Mouse (Mus musculus) mouse embryonic stem cell (cell line): ENCODE data around the gene Drg2.
"Not testable (repeated sequence)": the region's sequence is repeated elsewhere in the genome, so short reads cannot be mapped to it uniquely, and the experiment has no call there.

ENCODE experiments used
- in situ Hi-C, 2 experiments: fragments of 300-500 bp; cut with MboI; formaldehyde crosslinking; loops; 1 replicate in 1 of 2; 3 replicates in 1 of 2; pipeline ENCODE4 v1.14.3; 2019 to 2020; ENCODE audit warnings: low sequenced_read_pairs in 2 of 2, low pct_unique_long_range_greater_than_20kb in 1 of 2, mixed read lengths in 1 of 2; ENCODE audit not compliant: unreplicated experiment in 1 of 2

Drg2 gene

DNA sequence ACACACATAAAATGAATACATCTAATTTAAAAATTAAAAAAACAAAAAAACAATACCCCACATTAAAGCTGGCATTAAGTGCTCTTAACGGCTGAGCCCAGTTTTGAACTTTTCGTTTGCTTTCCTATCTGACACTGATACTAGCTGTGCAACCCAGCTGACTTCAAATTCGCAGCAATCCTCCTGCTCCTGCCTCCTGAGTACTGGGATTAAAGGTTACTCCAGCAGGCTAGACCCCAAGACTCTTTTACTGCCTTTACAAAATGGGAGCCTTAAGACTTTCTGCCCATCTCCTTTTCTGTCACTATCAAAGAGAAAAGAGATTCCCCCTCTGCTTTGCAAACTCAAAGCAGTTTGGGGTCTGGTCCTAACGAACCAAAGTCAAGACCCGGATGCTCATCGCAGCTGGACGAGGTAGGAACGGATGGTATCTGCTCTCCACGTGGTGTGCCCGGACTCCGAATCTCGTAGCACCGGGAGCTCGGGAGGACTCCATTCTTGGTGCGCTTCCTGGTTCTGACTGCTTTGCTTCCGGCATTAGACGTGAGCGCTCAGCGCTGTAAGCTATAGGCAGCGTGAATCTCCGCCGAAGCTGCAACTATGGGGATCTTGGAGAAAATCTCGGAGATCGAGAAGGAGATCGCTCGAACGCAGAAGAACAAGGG is at the start of gene Drg2:
Drg2 (plus strand) TSS at position 512 of the 665 bp plus-strand sequence.
- in situ Hi-C loops: no loop called here

DNA sequence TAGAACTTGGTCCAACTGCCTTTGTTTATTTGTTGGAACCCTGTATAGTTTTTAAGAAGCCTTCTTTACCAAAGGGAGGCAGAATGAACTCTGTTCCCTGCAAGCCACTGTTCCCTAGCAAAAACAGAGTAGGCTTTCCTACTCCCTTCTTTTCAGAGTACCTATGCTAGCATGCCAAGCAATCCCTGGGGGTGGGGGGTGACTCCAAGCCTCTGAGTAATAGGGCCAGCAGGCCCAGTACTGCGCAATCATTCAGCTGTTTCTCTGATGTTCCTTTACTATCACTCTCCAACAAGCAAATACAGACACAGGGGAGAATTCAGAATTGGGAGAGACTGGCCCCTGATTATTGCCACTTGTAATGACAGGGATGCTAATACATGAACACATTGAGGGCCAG is 47.8 kb upstream of the Drg2 start:
- in situ Hi-C loops: no loop called here

DNA sequence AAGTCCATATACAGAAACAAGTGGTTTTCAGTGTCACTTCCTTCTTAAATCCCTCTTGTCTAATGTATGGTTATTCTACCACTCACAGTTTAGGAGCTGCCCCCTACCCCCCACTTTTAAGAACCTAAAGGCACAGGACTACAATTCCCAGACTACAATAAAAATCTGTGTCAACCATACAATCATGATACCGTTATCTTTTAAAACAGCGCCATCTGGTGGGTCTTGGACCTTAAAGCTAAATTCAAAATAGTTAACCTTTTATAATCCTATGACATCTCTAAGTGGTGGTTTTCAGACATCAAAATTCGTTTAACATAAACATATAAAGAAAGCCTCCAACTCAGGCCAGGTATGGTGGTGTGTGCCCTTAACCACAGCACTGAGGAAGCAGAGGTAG is 42.2 kb upstream of the Drg2 start:
- in situ Hi-C loops: no loop called here

DNA sequence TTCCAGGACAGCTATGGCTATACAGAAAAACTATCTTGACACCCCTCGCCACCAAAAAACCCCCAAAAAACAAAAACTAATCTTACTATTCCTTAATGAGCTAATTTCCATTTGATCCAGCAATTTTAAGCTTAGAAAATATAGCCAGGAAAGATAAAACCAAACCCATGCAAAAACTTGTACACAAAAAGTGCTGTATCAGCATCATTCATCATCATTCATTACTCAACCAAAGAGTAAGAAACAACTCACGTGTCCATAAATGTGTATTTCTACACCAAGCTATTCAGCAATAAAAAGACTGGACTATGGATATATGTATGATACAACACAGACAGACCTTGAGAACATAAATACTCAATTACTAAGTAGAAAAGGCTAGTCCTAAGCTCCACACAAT is 41.5 kb upstream of the Drg2 start:
- in situ Hi-C loops: no loop called here

DNA sequence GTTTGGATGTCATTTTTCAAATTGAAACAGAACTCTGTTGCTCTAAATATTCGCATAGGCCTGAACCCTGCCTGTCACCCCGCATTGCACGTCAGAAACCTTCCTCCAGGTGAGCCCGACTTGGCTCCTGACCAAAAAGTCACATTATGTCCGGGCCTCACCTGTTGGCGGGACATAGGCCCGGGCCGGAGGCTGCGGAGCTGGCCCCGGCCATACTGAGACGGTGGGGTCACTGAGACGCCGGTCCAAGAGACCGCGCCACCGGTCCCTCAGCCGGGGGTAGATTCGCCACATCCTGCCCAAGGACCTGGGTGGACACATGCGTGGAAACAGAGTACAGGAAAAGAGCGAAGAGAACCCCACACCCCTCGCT is 37.8 kb upstream of the Drg2 start:
- in situ Hi-C loops: no loop called here

DNA sequence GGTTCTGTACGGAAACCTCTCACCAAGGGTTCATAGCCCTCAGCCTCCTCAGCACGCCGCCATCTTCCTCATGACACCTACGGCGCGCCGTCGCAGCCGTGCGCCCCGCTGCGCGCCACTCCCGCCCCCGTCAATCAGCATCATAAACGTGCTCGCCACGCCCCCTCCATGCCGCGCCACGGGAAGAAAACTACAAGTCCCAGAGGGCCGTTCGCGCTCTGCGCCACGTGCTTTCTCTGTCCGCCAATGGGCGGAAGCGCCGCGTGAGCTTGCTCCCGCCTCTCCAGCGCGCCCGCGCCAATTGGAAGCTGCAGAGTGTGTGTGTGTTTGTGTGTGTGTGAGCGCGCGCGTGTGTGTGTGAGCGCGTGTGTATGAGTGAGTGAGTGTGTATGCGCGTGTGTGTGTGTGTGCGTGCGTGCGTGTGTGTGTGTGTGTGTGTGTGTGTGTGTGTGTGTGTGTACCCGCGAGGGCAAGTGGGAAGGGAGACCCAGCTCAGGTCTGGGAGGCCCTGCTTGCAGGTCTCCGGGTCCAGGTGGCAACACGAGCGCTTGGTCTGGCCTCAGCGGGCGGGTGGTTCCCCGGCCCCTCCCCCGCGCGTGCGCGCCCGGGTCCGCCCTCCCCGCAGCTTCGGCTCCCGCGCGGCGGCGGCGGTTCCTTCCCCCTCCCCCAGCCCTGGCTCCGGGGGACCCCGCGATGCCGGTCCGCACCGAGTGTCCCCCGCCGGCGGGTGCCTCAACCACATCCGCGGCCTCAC is 37.3 kb upstream of the Drg2 start, which contains the start of gene Gid4:
Gid4 (plus strand) TSS at position 183 of the 754 bp plus-strand sequence.
- in situ Hi-C loops: no loop called here

DNA sequence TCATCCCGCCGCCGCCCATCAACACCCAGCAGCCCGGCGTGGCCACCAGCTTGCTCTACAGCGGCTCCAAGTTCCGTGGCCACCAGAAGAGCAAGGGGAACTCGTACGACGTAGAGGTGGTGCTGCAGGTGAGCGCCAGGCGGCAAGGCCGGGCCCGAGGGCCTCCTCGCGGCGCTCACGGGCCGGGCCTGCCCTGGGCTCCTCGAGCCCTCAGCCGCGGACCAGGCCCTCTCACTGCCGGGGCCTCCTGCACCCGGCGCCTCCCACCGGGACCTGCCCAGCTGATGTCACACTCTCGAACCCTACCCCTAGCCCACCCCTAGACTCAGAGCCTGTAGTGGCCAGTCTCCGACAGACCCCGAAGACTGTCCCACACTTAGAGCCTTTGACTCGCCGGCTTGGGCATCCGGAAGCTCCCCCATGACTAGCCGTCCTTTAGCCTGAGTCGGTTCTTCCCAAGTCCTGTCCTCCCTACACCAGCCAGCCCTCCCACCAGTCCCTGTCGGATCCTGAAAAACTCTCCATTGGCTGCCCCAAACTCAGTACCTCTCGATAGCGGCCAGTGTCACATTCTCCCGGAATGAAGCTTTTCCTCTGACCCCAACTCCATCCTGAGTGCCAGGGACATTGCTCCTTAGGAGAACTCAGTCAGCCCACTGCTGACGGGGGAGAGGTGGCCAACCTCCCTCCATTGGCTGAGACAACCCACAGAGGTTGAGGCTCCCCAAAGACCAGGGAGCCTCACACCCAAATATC is 36.5 kb upstream of the Drg2 start, which contains the start of gene Atpaf2:
Atpaf2 (minus strand) TSS at position 741 of the 756 bp plus-strand sequence.
- in situ Hi-C loops: no loop called here

DNA sequence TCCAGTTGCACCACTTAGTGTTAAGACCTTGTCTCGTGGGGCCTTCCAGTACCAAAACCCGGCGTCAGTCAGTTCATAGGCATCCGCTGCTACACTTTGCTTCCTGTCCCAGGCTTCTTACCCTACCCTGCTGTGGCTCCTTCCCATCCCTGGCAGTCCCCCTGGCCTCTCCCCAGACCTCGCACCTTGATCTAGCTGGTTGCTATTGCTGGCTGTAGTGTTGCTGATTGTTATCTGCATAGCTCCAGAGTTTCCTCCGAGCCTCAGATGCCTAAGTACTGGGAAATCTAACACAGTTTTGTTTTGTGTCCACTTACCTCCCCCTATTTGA is 36.0 kb upstream of the Drg2 start:
- in situ Hi-C loops: no loop called here

DNA sequence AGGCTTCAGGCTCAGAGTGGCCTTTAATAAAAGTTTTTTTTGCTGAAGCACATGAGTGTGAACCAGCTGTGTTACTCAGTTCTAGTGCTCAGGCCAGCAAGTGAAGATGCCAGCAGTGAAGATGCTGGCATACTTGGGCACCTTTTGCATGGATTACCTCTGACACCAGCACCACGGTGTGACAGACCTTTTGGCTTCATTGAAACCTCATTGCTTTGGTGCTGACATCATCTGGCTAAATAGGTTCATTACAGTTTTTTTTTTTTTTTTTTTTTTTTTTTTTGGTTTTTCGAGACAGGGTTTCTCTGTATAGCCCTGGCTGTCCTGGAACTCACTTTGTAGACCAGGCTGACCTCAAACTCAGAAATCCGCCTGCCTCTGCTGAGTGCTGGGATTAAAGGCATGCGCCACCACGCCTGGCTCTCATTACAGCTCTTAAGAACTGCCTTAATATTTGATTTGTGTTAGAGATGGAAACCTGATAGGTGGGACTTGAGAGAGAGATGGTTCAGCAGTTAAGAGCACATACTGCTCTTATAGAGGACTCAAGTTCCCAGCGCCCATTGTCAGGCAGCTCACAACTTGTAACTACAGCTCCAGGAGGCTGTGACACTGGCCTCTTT is 32.2 kb upstream of the Drg2 start:
- in situ Hi-C loops: no loop called here

DNA sequence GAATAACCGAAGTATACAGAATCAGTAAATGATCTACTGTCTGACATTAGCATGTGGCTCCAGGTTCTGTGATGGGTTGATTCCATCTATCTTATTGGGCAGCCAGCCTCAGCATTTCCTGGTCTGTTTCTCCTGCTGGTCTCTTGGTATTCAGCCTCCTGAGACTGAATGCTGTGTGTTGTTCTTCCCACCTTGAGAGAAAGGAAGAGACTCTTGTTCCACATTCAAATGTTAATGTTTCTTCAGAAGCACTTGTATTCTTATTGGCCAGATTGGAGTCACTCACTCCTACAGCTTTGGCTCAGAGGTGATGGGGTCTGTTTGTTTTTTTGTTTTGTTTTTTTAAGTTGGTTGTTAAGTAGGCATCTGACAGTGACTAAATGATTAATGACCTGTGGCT is 31.4 kb upstream of the Drg2 start:
- in situ Hi-C loops: no loop called here

DNA sequence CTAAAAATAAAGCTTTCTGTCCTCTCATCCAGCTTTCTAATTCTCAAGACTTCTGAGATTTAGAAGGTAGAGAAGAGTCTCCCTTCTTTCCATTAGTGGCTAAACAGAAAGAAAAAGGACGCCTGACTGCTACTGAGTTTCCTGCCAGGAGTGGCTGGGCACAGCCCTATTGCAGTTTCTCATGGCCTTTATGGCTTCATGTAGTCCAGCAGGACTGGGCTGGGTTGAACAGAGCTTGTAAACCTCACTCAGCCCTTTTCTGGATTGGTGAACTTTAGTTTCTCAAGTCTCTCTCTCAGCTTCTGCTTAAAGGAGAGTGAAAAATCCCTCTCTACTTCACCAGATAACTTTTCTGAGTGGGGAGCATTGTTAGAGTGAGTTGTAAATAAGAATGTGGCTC is 28.0 kb upstream of the Drg2 start:
- in situ Hi-C loops: no loop called here

DNA sequence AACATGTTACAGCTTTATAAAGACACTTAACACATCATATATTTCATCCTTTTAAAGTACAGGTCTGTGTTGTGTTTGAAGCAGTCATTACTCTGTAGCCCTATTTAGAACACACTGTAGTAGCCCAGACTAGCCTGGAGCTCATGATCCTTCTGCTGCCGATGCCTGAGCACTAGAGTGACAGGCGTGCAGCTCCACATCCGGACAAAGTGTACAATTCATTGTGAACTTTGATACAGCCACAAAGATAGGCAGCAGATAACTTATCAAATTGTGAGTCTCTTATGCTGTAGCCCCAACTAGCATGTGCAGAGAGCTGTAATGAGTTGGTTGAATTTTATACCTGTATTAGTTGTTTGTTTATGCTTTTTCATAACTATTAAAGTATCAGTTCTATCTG is 26.8 kb upstream of the Drg2 start:
- in situ Hi-C loops: no loop called here

DNA sequence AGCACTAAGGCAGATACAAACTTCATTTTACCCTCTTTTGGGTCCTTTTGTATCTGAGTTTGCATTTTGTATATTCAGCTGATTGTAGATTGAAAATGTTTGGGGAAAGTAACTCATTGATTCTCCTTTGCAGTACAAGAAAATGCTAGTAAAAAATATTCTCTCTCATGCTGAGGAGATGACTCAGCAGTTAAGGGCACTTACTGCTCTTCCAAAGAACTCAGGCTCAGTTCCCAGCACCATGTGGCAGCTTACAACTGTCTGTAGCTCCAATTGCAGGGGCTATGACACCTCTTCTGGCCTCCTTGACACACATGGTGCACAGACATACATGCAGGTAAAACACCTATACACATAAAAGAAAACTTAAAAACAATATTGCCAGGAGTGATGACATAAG is 20.9 kb upstream of the Drg2 start:
- in situ Hi-C loops: no loop called here

DNA sequence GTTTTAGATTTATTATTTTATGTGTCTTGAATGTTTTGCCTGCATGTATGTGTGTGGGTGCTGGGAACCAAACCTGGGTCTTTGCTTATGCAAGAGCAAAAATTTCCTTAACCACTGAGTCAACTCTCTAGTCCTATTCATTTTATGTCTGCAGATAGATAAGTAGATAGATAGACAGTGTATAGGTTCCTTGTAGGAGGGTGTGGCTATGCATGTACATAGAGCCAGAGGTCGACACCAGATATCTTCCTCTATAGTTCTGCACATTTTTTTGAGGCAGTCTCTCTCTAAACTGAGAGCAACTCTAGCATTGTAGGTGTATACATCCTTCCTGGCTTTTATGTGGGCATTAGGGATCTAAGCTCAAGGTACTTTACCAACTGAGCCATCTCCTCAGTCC is 19.3 kb upstream of the Drg2 start:
- in situ Hi-C loops: no loop called here

DNA sequence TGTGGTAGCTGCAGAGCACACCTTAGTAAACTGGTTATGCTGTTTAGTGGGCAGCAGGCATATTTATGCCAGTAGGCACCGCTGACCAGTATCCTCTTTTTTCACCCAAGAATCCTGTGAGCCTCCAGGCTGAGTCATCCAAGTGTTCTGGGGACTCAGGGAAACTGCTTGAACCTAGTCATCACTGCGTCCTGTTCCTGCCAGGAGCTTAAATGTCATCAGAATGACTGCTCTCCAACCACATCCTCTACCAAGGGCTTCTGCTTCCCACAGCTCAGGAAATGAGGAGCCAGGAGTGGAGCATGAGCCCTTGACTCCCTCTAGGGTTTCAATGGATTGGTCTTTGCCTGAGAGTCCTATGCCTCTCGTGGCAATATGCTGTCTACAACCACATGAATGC is 17.8 kb upstream of the Drg2 start:
- in situ Hi-C loops: no loop called here

DNA sequence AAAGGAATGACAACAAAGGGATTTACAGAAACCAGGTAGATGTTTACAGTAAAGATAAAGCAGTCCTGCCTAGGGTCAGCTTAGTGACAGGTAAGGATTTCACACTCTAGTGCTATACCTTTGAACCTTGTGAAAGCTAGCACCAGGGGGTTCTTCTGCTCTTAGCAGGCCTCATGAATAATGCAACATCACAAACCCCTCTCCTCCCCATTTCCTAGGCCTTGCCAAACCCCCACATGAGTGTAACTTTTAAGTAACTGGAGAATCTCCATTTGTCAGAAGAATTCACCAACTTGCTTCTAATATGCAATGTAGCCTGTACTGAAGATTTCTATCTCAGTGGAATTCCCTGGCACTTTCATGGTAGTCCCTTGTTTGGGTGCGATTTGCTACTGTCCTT is 14.8 kb upstream of the Drg2 start:
- in situ Hi-C loops: not testable (repeated sequence)

DNA sequence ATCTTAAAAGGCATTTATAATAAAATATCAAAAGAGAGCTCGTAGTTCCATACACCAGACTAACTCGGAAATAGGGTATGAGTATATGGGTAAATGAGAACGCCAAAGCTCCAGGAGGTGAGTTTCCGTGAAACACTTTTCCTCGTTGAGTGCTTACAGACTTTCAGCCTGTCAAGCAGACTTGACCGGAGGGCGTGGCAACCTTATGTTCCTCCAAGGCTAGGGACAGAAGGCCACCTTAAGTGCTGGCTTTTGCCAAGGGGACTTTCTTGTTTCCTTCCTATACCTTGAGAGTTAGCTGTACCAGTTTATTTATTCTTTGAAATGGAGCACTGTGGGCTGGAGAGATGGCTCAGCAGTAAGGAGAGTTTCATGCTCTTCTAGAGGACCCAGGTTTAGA is 14.2 kb upstream of the Drg2 start:
- in situ Hi-C loops: no loop called here

DNA sequence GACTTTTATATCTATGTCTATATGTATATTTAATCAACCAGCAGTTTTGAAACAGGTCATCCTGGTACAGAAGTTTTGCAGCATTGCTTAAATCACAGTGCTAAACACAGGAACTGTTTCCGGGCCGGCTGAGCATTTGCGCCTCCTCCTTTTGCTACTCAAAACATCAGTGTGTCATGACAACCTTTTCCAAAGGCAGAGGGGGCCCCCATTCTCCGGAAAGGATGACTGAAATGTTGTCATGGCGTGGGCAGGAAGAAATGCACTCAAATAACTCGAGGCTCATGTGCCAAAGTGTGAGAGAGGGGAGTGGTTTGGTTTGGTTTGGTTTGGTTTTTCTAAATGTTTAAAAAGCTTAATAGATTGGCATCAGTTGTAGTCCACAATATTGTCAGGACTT is 11.5 kb upstream of the Drg2 start:
- in situ Hi-C loops: no loop called here

DNA sequence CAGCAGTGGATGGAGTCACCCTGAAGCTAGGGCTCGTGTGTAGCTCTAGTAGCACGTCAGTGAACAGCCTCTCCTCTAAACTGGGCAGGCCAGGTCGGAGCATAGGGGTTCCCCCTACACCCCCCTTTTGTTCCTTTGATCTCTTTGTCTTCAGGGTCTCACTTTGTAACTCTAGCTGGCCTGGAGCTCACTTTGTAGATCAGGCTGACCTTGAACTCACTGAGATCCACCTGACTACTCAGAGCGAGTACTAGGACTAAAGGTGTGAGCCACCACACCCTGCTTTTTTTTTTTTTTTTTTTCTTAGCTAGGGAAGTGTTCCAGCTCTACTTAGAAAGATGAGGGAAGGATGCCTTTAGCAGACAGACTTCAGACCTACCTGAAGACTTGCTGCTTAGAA is 10.4 kb upstream of the Drg2 start:
- in situ Hi-C loops: no loop called here
